Mouse (Mus musculus): ENCODE data around the gene Gm20219. TPM values are rescaled to one million over a fixed set of nuclear protein-coding genes. Genes with fewer than 3 reads are reported as not detected.

Gm20219 gene
- polyA plus RNA-seq, 1 experiment from 2014 or later = 1.6 TPM

GRCm38 (mm10) chr17:56570287-56570686 lies 16.1 kb upstream of the Gm20219 start:
- Histone ChIP-seq H3K27me3 (ENCODE audit: insufficient read depth, low read length) (no peaks in the 10 kb centered on the region), H3K9me3 (ENCODE audit: low read depth, low read length) (no peaks in the 10 kb centered on the region), H3K36me3 (ENCODE audit: insufficient read depth) (peaks cover 98% of the 10 kb centered on the region), H3K4me3 (ENCODE audit: low read depth, low read length) (no peak overlapping the region), H3K4me1 (ENCODE audit: insufficient read depth) (no peaks in the 10 kb centered on the region), H3K9ac (no peak overlapping the region), H3K27ac (ENCODE audit: low read depth) (no peak overlapping the region), H3K4me2 (no peak overlapping the region)
- 87% methylated on average over 4 of the region's 4 CpGs for WGBS
- TF ChIP-seq CTCF (IDR thresholded peaks at IDR 0.05; ENCODE audit: low read depth) = no peak
- DNase-seq = no peak
- ATAC-seq (ENCODE audit: insufficient read depth) = no peak

- Histone ChIP-seq H3K9ac (no peak overlapping the region), H3K4me2 (no peak overlapping the region), H3K27me3 (ENCODE audit: insufficient read depth, low read length) (no peaks in the 10 kb centered on the region), H3K4me3 (ENCODE audit: low read depth, low read length) (no peak overlapping the region), H3K4me1 (ENCODE audit: insufficient read depth) (no peaks in the 10 kb centered on the region), H3K9me3 (ENCODE audit: low read depth, low read length) (no peaks in the 10 kb centered on the region), H3K27ac (ENCODE audit: low read depth) (no peak overlapping the region), H3K36me3 (ENCODE audit: insufficient read depth) (peaks cover 100% of the 10 kb centered on the region)
- DNase-seq = no peak
- 98% methylated on average over 4 of the region's 4 CpGs for WGBS
- no peak for TF ChIP-seq CTCF (IDR thresholded peaks at IDR 0.05; ENCODE audit: low read depth)
- no peak for ATAC-seq (ENCODE audit: insufficient read depth)
Measured at GRCm38 (mm10) chr17:56567370-56567769, 13.2 kb upstream of the Gm20219 start.

- Histone ChIP-seq H3K27ac (ENCODE audit: low read depth) (no peak overlapping the region), H3K9me3 (ENCODE audit: low read depth, low read length) (no peaks in the 10 kb centered on the region), H3K4me1 (ENCODE audit: insufficient read depth) (no peaks in the 10 kb centered on the region), H3K4me2 (no peak overlapping the region), H3K36me3 (ENCODE audit: insufficient read depth) (peaks cover 100% of the 10 kb centered on the region), H3K9ac (no peak overlapping the region), H3K27me3 (ENCODE audit: insufficient read depth, low read length) (no peaks in the 10 kb centered on the region), H3K4me3 (ENCODE audit: low read depth, low read length) (no peak overlapping the region)
- no peak for ATAC-seq (ENCODE audit: insufficient read depth)
- 90% methylated on average over 5 of the region's 5 CpGs for WGBS
- no peak for DNase-seq
- no peak for TF ChIP-seq CTCF (IDR thresholded peaks at IDR 0.05; ENCODE audit: low read depth)
Measured at GRCm38 (mm10) chr17:56566918-56567317, 12.7 kb upstream of the Gm20219 start.

- Histone ChIP-seq H3K27ac (ENCODE audit: low read depth) (no peak overlapping the region), H3K9me3 (ENCODE audit: low read depth, low read length) (no peaks in the 10 kb centered on the region), H3K4me2 (no peak overlapping the region), H3K27me3 (ENCODE audit: insufficient read depth, low read length) (no peaks in the 10 kb centered on the region), H3K36me3 (ENCODE audit: insufficient read depth) (peaks cover 100% of the 10 kb centered on the region), H3K4me1 (ENCODE audit: insufficient read depth) (no peaks in the 10 kb centered on the region), H3K4me3 (ENCODE audit: low read depth, low read length) (no peak overlapping the region), H3K9ac (no peak overlapping the region)
- no peak for DNase-seq
- 89% methylated on average over 29 of the region's 29 CpGs for WGBS
- ATAC-seq (ENCODE audit: insufficient read depth) = no peak
- TF ChIP-seq CTCF (IDR thresholded peaks at IDR 0.05; ENCODE audit: low read depth) = no peak
Measured at GRCm38 (mm10) chr17:56566293-56566692, 12.1 kb upstream of the Gm20219 start.

GRCm38 (mm10) chr17:56561866-56562265 lies 7.7 kb upstream of the Gm20219 start:
- Histone ChIP-seq H3K4me1 (ENCODE audit: insufficient read depth) (no peaks in the 10 kb centered on the region), H3K4me3 (ENCODE audit: low read depth, low read length) (no peak overlapping the region), H3K27ac (ENCODE audit: low read depth) (no peak overlapping the region), H3K9ac (no peak overlapping the region), H3K27me3 (ENCODE audit: insufficient read depth, low read length) (no peaks in the 10 kb centered on the region), H3K36me3 (ENCODE audit: insufficient read depth) (peaks cover 62% of the 10 kb centered on the region), H3K9me3 (ENCODE audit: low read depth, low read length) (no peaks in the 10 kb centered on the region), H3K4me2 (no peak overlapping the region)
- DNase-seq (no peak), ATAC-seq (ENCODE audit: insufficient read depth) (no peak)
- WGBS = 96% methylated on average over 2 of the region's 2 CpGs
- TF ChIP-seq CTCF (IDR thresholded peaks at IDR 0.05; ENCODE audit: low read depth) = no peak

GRCm38 (mm10) chr17:56560131-56560530 lies 5.9 kb upstream of the Gm20219 start:
- H3K9me3 ChIP-seq (ENCODE audit: low read depth, low read length) = no peaks in the 10 kb centered on the region
- no peak for TF ChIP-seq CTCF (IDR thresholded peaks at IDR 0.05; ENCODE audit: low read depth)
- H3K4me2 ChIP-seq = no peak overlapping the region
- H3K27me3 ChIP-seq (ENCODE audit: insufficient read depth, low read length) = no peaks in the 10 kb centered on the region
- no peak overlapping the region for H3K4me3 ChIP-seq (ENCODE audit: low read depth, low read length)
- no peak overlapping the region for H3K9ac ChIP-seq
- H3K36me3 ChIP-seq (ENCODE audit: insufficient read depth) = peaks cover 45% of the 10 kb centered on the region
- no peak overlapping the region for H3K27ac ChIP-seq (ENCODE audit: low read depth)
- no peaks in the 10 kb centered on the region for H3K4me1 ChIP-seq (ENCODE audit: insufficient read depth)
- ATAC-seq (ENCODE audit: insufficient read depth) = no peak
- DNase-seq = no peak
- WGBS = 61% methylated on average over 1 of the region's 1 CpGs

- H3K36me3 ChIP-seq (ENCODE audit: insufficient read depth) = peaks cover 38% of the 10 kb centered on the region
- H3K4me3 ChIP-seq (ENCODE audit: low read depth, low read length) = no peak overlapping the region
- 66% methylated on average over 3 of the region's 3 CpGs for WGBS
- no peaks in the 10 kb centered on the region for H3K4me1 ChIP-seq (ENCODE audit: insufficient read depth)
- H3K27me3 ChIP-seq (ENCODE audit: insufficient read depth, low read length) = no peaks in the 10 kb centered on the region
- no peak overlapping the region for H3K9ac ChIP-seq
- no peak overlapping the region for H3K4me2 ChIP-seq
- H3K9me3 ChIP-seq (ENCODE audit: low read depth, low read length) = no peaks in the 10 kb centered on the region
- ATAC-seq (ENCODE audit: insufficient read depth) (no peak), DNase-seq (no peak)
- H3K27ac ChIP-seq (ENCODE audit: low read depth) = no peak overlapping the region
- TF ChIP-seq CTCF (IDR thresholded peaks at IDR 0.05; ENCODE audit: low read depth) = no peak
Measured at GRCm38 (mm10) chr17:56559386-56559785, 5.2 kb upstream of the Gm20219 start.

GRCm38 (mm10) chr17:56558448-56558847 lies 4.3 kb upstream of the Gm20219 start:
- Histone ChIP-seq H3K36me3 (ENCODE audit: insufficient read depth) (peaks cover 28% of the 10 kb centered on the region), H3K27me3 (ENCODE audit: insufficient read depth, low read length) (no peaks in the 10 kb centered on the region), H3K27ac (ENCODE audit: low read depth) (no peak overlapping the region), H3K4me3 (ENCODE audit: low read depth, low read length) (no peak overlapping the region), H3K9ac (no peak overlapping the region), H3K4me1 (ENCODE audit: insufficient read depth) (no peaks in the 10 kb centered on the region), H3K4me2 (no peak overlapping the region), H3K9me3 (ENCODE audit: low read depth, low read length) (no peaks in the 10 kb centered on the region)
- WGBS = 11% methylated on average over 3 of the region's 3 CpGs
- DNase-seq (peak; percentile 85), ATAC-seq (ENCODE audit: insufficient read depth) (peak; percentile 67)
- peak; percentile 90 for TF ChIP-seq CTCF (IDR thresholded peaks at IDR 0.05; ENCODE audit: low read depth)
